Mouse (Mus musculus): ENCODE results near the gene Slc13a2.

Gene Slc13a2

DNA sequence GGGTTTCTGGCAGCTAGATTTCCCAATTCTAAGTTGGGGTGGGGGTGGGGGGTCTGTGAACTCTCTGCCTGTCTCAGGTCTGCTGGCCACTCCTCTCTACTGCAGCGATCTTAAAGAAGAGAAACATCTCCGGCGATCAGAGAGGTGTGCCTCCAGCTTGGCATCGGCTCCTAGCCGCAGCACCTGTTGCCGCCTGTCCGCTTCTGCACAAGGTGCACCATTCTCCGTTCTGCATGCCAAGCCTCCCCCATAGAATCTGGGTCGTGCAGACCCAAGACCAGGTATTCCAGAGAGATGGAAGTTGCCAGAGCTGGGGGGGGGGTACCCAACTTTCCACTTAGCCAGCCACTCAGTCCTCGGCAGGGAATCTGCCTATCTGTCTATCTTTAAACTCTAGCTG, 36.2 kb downstream of the Slc13a2 start:
- no peak for DNase-seq

DNA sequence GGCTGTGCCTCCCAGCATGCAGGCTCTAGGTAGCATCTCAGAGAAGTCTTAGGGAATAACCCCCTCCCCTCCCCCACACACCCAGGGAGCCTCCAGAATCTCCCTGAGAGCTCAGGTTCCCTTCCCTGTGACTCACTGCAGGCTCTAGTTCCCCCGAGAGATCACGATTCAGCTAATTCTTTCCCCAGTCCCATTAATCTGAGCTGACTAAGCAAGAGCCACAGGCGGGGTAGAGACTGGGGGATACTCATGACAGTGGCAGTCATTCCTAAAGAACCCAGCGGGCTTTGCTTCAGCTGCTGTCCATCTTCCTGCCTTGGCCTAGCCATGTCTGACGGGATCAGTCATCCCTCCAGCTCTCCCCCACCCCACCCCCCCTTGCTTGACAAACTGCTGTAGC, 39.3 kb downstream of the Slc13a2 start:
- no peak for DNase-seq

DNA sequence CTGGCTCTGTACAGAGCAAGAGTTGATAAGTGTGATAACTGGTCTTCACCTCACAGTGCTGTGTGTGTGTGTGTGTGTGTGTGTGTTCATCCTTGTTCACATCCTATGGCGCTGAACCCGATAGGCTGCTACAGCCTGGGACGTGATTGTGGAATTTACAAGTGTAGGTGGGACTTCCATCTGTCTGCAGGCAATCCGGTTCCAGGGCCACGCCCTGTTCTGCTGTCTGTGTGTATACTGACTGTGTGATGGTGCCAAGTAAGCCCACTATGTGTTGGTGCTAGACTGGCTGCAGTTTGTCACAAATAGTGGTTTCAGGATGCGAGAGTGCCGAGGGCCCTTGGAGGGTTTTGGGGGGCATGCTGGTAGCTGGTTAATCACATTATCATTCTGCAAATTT, 39.7 kb downstream of the Slc13a2 start:
- no peak for DNase-seq

DNA sequence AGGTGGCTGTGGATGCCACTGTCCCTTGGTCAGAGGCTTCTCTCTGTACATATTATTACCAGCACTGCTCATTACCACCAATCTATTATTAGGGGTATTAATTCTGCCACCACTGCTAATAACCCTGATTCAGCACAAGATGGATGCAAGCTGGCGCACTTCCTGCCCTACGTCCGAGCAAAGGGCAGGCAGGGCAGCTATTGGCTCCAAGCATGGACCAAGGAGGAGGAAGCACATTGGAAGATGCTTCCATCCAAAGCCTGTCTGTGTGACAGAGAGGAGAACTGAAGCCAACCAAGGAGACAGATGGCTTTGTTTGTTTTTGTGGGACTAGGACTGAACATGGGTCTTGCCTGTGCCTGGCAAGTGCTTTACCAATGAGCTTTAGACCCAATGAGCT, 41.0 kb downstream of the Slc13a2 start:
- no peak for DNase-seq

GRCm38 (mm10) chr11:78380351-78380750, 41.7 kb downstream of the Slc13a2 start:
- DNase-seq, result no peak

GRCm38 (mm10) chr11:78377549-78378159, 44.4 kb downstream of the Slc13a2 start:
- DNase-seq, result no peak

- no peak for DNase-seq
These were observed 47.9 kb downstream of the Slc13a2 start for GRCm38 (mm10) chr11:78374147-78374546.

DNA sequence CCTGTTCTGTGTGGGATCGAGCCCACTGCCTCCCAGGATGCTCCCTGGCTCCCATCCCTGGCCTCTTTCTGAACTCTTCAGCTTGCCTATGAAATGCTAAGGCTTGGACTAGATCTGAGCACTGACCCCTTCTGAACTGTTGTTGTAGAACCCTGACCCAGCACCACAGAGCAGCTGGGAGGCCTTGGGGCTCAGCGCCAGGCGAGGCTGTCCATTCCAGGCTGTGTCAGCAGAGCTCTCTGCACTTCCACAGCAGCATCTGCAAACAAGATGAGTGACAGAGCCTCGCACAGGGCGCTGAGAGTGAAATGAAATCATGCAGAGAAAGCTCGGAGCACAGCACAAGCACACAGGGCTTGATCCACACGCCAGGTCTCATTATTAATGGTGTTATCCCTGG, 49.4 kb downstream of the Slc13a2 start:
- no peak for DNase-seq

DNA sequence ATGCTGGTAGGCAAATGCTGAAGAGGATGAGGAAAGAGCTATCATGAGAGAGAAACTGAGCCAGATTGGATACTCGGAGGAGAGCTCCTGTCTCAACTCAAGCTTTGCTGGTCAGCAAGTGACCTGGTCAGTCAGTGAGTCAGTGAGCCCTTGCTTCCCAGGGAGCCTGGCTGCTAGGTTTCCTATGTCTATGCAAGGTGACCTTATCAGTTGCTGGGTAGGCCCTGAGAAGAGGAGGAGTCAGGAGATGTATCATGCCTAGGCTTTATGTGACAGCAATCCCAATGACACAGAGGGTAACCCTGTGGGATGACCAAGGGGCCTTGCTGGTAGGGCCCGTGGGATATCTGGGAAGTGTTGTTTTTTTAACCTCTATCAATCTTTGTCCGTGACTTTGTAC, 49.9 kb downstream of the Slc13a2 start:
- no peak for DNase-seq

DNA sequence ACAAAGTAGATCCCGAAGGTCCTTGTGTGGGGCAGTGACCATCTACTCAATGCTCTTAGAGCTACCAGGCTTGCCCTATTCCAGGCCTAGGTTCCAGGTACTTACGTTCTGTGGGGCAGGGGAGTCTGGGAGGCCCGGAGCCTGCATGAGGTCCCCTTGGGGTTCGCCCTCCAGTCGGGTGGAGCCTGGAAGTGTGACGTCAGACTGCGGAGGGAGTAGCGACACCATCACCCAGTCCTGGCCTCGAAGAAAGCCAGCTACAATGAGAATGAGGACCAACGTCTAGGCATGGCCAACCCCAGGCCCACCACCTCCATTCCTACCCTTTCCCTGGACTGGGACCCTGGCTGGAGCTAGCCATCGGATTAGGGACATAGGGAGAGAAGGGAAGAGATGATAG, 50.3 kb downstream of the Slc13a2 start:
- DNase-seq, result no peak

DNA sequence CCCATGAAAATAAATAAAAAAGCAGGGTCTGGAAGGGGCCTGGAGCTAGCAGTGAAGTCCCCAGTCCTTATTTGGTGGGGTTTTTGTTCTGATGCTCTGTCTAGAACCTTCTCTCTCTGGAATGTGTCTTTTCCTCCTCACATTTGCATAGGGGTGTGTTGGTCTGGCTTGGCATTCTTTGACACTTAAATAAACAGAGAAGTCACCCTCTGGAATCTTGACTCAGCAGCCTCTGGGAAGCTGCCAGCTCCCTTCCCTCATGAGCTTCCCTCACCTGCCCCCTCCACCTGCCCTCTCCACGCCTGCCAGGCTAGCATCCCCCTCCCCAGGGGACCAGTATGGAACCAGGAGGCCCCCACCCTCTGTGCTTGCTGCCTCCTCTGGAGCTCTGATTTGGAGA, 51.6 kb downstream of the Slc13a2 start:
- no peak for DNase-seq

- DNase-seq, result no peak
These were observed 54.4 kb downstream of the Slc13a2 start for GRCm38 (mm10) chr11:78367456-78368225.

DNA sequence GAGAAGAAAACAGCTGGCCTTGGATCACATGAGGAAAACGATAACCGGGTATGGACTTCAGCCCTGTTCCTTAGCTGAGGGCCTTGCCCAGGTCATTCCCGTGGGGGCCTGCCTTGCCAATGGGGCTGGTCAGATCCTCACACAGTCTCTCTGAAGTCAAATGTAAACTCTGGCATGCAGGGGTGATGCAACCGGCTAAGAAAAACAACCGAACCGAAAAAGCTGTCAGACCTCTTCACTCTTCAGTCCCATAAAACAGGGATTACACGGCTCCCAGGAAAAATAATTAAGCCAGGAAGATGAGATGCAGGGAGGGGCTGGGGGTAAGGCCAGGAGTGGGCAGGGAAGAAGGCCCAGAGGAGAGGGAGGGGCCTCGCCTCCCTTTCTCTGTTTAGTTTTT, 57.9 kb downstream of the Slc13a2 start:
- no peak for DNase-seq

DNA sequence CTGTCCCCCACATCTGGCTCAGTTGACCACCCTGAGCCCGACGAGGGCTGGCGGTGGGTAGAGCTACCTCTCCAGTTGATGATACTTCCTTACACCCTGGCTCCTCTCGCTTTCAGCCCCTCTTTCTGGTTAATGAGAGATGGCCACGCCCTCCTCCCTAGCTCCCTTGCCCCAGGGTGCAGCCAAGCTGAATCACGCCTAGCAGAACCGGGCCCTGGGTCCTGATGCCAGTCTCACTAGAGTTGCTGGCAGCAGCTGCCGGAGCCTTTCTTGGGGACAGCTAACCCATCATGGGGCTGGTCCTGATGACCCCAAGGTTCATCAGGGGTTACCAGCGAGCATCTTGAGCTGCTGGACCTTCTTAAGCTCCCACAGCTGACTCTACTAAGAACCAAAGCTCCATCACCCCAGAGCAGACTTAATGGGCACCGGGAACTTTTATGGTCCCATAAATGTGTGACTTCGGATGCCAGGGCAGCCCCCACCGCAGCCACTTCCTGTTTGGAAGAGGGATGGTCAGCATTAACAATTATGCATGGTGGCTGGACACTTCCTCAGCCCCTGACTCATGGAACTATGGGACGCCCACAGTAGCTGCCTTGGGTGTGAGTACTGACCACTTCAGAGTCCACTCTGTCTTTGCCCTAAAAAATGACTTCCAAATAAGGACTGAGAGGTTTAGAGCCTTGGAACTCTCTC, 58.6 kb downstream of the Slc13a2 start:
- no peak for DNase-seq

DNA sequence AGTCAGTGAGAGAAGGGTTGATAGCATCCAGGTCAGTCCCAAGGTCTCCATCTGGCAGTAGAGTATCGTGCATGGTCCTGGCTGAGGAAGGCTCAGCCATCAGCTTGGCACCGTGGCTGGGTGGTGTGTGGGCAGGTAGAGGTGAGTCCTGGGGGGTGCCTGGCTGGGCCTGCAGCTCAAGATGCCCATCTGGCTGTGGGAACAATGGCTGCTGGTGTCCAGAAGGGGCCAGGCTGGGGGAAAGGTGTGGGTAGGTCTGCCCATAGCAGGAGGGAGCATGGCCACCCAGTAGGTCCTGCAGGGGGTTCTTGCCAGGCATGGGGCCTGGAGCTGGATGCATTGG, 61.3 kb downstream of the Slc13a2 start:
- DNase-seq, result no peak

GRCm38 (mm10) chr11:78360125-78360788, 61.8 kb downstream of the Slc13a2 start:
- peak; percentile 62 for DNase-seq

DNA sequence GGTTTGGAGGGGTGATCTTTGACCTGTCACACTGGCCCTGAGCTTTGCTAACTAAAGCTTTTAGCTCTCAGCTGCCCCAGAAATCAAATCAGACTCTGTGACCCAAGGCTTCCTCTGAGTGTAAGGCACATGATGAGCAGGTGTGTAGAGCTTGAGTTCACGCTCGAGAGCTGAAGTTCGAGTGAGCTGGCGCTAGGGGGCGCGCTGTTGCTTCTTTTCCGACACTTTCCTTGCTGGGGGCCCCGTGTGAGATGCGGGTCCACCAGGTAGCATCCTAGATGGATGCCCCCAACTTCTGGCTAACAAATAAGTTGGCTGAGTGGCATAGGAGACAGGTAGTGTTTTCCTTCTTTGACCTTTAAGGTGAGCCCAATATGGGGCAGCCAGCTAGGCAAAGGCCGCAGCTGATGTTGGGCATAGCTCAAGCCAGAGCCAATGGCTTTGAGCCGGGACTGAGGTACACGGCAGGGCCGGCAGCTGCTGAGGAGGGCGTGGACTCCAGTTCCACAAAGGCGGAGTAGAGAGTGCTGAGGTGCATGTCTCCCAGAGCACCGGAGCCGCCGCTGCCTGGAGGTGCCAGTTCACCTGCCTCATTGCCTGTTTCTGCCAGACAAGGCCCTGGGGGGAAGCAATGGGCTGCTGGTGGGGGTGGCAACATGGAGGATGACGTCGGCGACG, 63.5 kb downstream of the Slc13a2 start:
- DNase-seq, result no peak

DNA sequence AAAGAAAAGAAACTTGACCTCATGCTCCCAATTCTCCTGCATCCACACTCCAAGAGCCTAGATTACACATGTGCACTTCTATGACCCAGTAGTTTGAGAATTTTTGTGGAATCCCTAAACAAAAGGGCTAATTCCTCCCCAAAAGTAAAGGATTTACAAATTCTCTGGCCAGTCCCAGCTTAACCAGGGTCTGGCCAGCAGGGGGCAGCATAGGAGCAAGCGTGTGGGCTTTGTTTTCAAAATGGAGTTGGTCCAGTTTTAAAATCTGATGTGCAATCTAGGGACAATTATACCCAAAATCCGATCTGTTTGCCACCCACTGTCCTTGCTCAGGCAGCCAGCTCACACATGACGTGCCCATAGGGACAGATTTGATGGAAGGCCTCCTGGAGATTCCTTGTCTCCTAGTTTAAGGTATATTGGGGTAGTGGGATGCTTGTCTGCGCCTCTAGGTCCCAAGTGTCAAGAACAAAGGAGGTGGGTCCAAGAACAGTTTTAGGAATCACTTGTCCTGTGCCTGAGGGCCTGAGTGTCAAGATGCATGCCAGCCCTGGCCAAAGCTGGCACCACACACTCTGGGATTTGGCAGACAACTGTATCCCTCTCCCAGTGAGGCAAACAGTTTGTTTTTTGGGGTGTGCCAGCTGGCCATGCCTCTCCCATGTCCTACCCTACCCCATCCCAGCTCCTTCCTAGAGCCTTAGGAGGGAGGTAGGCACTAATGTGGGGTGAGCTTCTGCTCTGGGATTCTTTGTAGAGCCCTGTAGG, 66.4 kb downstream of the Slc13a2 start:
- DNase-seq, result peak; percentile 53

GRCm38 (mm10) chr11:78354905-78355304, 67.1 kb downstream of the Slc13a2 start:
- DNase-seq, result no peak

DNA sequence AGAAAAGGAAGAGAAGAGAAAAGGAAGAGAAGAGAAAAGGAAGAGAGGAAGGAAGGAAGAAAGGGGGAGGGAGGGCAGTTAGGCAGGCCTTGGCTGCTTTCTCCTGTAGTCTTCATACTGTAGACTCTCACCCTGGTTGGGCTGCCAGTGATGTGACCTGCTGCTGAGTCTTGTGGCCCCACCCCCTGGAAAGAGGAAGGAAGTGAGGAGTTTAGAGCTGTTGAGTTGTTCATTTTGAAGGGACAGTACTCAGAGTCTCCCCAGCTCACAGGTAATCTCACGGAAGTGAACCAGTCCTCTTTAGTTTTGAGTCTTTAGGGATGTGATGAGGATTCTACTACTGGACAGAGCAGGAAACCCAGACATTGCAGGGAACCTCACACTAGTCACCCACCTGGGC, 68.9 kb downstream of the Slc13a2 start:
- no peak for DNase-seq

DNA sequence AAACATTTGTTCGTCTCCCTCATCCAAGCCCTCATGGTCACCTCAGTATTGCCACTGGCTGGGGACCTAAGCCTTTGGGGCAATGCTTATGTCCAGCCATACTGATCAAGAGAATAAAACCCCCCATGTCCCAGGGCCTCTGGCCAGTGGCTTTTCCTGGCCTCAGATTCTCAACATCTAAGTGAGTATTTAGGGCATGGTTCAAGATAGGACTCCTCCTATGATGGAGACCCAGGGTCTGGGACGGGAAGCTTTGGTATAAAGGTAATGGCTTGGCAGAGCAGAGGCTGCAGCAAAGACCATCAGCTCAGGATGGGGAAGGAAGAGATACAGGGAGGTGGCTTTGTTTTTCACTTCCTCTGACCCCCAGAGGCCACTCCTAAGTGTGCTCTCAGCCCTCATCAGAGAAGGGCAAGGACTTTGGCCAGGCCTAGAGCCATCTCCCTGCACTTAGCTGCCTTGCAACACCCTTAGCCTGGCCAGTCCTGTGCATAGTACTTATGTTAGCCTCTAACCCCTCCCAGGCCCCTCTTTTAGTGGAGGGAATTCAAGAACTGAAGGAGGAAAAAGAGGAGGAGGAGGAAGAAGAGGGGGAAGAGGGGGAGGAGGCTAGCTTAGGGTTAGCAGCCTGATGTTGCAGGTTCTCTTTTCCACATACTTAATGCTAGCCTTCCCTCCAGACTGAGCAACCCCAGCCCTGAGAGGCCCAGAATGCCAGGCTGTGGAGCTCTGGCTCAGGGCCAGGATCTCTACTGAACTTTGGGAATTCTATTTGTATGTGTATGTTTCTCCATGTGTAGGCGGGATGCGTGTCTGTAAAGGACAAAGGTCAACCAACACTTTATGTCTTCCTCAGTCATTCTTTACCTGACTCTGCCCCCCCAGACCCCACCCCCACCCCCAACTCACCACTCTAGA, 72.3 kb downstream of the Slc13a2 start:
- DNase-seq, result no peak

All from cerebellum, adult 11 months (tissue).